Mouse (Mus musculus) liver, adult 2 months (tissue): Measurements from ENCODE around the gene Ntn5. TPM values are rescaled to one million over a fixed set of nuclear protein-coding genes. Genes with fewer than 3 reads are reported as not detected.

ENCODE experiments used
- DNase-seq: peaks from one replicate; pipeline ENCODE4 v3.0.0-alpha.2; 2011; ENCODE audit warnings: low read depth, low spot score; ENCODE audit errors: extremely low read depth
- H3K27ac ChIP-seq: fragments of 200-500 bp; replicated peaks from 2 replicates; pipeline ENCODE4 v1.5.1; 2012; ENCODE audit warnings: low read depth, mild to moderate bottlenecking, control low read depth, inconsistent platforms, low read length; ENCODE audit not compliant: insufficient read depth
- H3K27me3 ChIP-seq: fragments of 200-500 bp; 2 replicates; pipeline ENCODE4 v1.6.1; 2012; ENCODE audit warnings: mild to moderate bottlenecking, moderate library complexity, low read length, inconsistent platforms; ENCODE audit not compliant: control insufficient read depth, insufficient read depth
- H3K36me3 ChIP-seq: fragments of 200-500 bp; 2 replicates; pipeline ENCODE4 v1.6.1; 2012; ENCODE audit warnings: low read length, inconsistent platforms; ENCODE audit not compliant: control insufficient read depth, insufficient read depth
- H3K4me1 ChIP-seq: fragments of 200-500 bp; 2 replicates; pipeline ENCODE4 v1.6.1; 2011; ENCODE audit warnings: low read length; ENCODE audit not compliant: control insufficient read depth, insufficient read depth
- H3K4me3 ChIP-seq: fragments of 200-500 bp; 2 replicates; pipeline ENCODE4 v1.5.1; 2011; ENCODE audit warnings: low read depth, mild to moderate bottlenecking, control low read depth, low read length, moderate library complexity; ENCODE audit not compliant: insufficient read depth
- H3K79me2 ChIP-seq: fragments of 200-500 bp; 2 replicates; pipeline ENCODE4 v1.6.1; 2012; ENCODE audit warnings: inconsistent platforms, mild to moderate bottlenecking, low read length, moderate library complexity; ENCODE audit not compliant: control insufficient read depth, insufficient read depth
- H3K9ac ChIP-seq: fragments of 200-500 bp; 2 replicates; pipeline ENCODE4 v1.6.1; 2012; ENCODE audit warnings: low read depth, mild to moderate bottlenecking, control low read depth, inconsistent platforms, low read length
- CTCF ChIP-seq: fragments of 200-500 bp; IDR thresholded peaks from 2 replicates; pipeline ENCODE4 v1.5.1; 2011; ENCODE audit warnings: low read depth, low read length, control low read depth
- POLR2A ChIP-seq: fragments of 200-500 bp; IDR thresholded peaks from 2 replicates; pipeline ENCODE4 v1.6.1; 2011; ENCODE audit warnings: low read length, control low read depth; ENCODE audit not compliant: insufficient read depth; ENCODE audit errors: extremely low read depth
- WGBS: fragments of 180-500 bp; shearing (Covaris S2); methylation state at CpG from one replicate; pipeline ENCODE4 v1.1.7; 2018; 5-methylcytosine and 5-hydroxymethylcytosine counted together
- polyA plus RNA-seq: library from polyadenylated mRNA; depleted of rRNA; stranded (reverse); fragments of >200 nt; gene quantifications from 2 replicates; pipeline ENCODE4 v1.2.3, GENCODE M21; 2012
- total RNA-seq: library from RNA; depleted of rRNA; stranded (reverse); fragments of >200 nt; gene quantifications from 2 replicates; pipeline ENCODE4 v1.2.3, GENCODE M21; 2014

Ntn5 gene
- total and polyA plus RNA-seq, 2 experiments: not detected

GRCm38 (mm10) chr7:45638623-45639401 lies 45.0 kb upstream of the Ntn5 start:
- peak; percentile 61 for DNase-seq
- H3K27ac ChIP-seq: no peak overlapping the region
- no peak overlapping the region for H3K9ac ChIP-seq
- H3K4me1 ChIP-seq: 0 out of 2 replicates have a peak, but pooled peaks cover 2% of the 10 kb centered on the region
- 32% methylated on average over 29 of the region's 29 CpGs for WGBS
- H3K4me3 ChIP-seq: no peak overlapping the region
- H3K36me3 ChIP-seq: peaks cover 2% of the 10 kb centered on the region; the same call in 1 of the 2 replicates
- TF ChIP-seq POLR2A (no peak), CTCF (no peak)
- no peaks in the 10 kb centered on the region for H3K27me3 ChIP-seq
- H3K79me2 ChIP-seq: no peaks in the 10 kb centered on the region

GRCm38 (mm10) chr7:45639561-45640027 lies 44.2 kb upstream of the Ntn5 start, which contains the start of gene Mamstr:
TSS of gene Mamstr (plus strand) at chr7:45639977.
- WGBS: 61% methylated on average over 19 of the region's 19 CpGs
- Histone ChIP-seq H3K27me3 (peaks cover 3% of the 10 kb centered on the region; the same call in 1 of the 2 replicates), H3K4me1 (0 out of 2 replicates have a peak, but pooled peaks cover 2% of the 10 kb centered on the region), H3K4me3 (no peak within 1 kb of the TSS), H3K27ac (no peak within 1 kb of the TSS), H3K9ac (no peak within 1 kb of the TSS), H3K36me3 (peaks cover 2% of the 10 kb centered on the region; the same call in 1 of the 2 replicates), H3K79me2 (no peaks in the 10 kb centered on the region)
- no peak for DNase-seq
- TF ChIP-seq CTCF (no peak), POLR2A (no peak)

- H3K79me2 ChIP-seq: no peaks in the 10 kb centered on the region
- no peak overlapping the region for H3K9ac ChIP-seq
- no peaks in the 10 kb centered on the region for H3K4me1 ChIP-seq
- H3K27me3 ChIP-seq: peaks cover 3% of the 10 kb centered on the region; the same call in 1 of the 2 replicates
- peaks cover 2% of the 10 kb centered on the region; the same call in 1 of the 2 replicates for H3K36me3 ChIP-seq
- DNase-seq: no peak
- H3K27ac ChIP-seq: no peak overlapping the region
- TF ChIP-seq CTCF (no peak), POLR2A (no peak)
- WGBS: 80% methylated on average over 19 of the region's 19 CpGs
- no peak overlapping the region for H3K4me3 ChIP-seq
These were observed 43.4 kb upstream of the Ntn5 start for GRCm38 (mm10) chr7:45640191-45640957.

GRCm38 (mm10) chr7:45641391-45642040 lies 42.3 kb upstream of the Ntn5 start:
- Histone ChIP-seq H3K36me3 (peaks cover 2% of the 10 kb centered on the region; the same call in 1 of the 2 replicates), H3K79me2 (no peaks in the 10 kb centered on the region), H3K27me3 (peaks cover 3% of the 10 kb centered on the region; the same call in 1 of the 2 replicates), H3K9ac (0 out of 2 replicates have a peak overlapping the region, but pooled peaks have one; percentile 6), H3K4me1 (no peaks in the 10 kb centered on the region), H3K27ac (no peak overlapping the region), H3K4me3 (no peak overlapping the region)
- no peak for TF ChIP-seq POLR2A
- no peak for DNase-seq
- WGBS: 67% methylated on average over 17 of the region's 17 CpGs

GRCm38 (mm10) chr7:45642083-45642482 lies 41.7 kb upstream of the Ntn5 start:
- H3K36me3 ChIP-seq: no peaks in the 10 kb centered on the region
- H3K27me3 ChIP-seq: peaks cover 3% of the 10 kb centered on the region; the same call in 1 of the 2 replicates
- no peaks in the 10 kb centered on the region for H3K4me1 ChIP-seq
- H3K4me3 ChIP-seq: no peak overlapping the region
- 75% methylated on average over 5 of the region's 5 CpGs for WGBS
- TF ChIP-seq CTCF (no peak), POLR2A (no peak)
- DNase-seq: no peak
- no peak overlapping the region for H3K9ac ChIP-seq
- no peak overlapping the region for H3K27ac ChIP-seq
- H3K79me2 ChIP-seq: no peaks in the 10 kb centered on the region
